Mouse (Mus musculus) 416B (cell line): ENCODE measurements around the gene Mea1.

Source experiments
- DNase-seq: peaks from one replicate; pipeline ENCODE4 v3.0.0; 2011; ENCODE audit warnings: low read depth

The Mea1 gene

DNA sequence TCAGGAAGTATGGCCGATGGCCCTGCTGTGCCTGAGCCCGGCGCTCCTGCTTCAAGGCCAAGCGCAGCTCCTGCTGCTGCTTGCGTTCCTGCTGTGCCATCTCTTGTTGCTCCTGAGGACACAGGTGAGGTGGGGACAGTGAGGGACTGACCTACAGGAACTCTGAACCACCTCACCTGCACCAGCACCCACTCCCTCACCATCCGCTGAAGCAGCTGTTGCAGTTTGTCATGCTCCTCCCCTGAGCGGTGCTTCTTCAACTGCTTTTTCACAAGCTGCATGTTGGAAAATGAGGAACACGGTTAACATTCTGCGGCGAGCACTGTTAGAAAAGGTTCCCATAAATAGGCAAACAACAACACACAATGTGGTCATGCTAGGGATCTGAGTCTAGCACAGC is 8.7 kb upstream of the Mea1 start:
- DNase-seq = no peak

DNA sequence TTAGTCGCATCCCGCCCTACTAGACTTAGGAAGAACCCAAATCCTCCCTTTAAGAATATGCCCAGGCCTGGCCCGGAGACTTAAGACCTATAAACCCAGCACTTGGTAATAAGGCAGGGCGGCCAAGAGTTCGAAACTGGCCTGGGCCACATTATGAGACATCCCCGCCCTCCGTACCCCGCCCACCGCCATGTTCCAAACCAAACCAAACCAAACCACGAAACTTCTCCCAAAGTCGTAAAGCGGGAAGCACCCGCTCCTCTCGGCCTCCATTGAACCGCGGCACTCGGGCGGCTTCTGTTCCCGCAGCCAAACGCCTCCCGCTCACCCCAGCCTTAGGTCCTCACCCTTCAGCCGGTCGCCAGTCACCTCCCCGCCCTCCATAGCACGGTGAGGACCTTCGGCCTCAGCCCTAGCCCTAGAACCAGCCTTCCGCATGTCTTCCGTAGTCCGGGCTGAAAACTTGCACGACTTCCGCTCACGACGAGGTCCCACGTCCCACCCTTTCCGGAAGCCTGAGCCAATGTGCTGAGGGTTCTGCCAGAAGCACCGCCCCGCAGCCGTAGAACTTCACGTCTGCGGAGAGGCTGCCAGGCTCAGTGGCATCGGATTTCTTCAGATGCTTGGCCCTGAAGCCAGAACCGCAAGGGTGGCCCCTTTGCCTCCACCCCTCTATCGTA is 4.6 kb upstream of the Mea1 start, which contains the start of gene Rrp36:
Gene Rrp36 (minus strand): TSS at position 503 of the 680 bp plus-strand sequence.
- DNase-seq = peak; percentile 98

DNA sequence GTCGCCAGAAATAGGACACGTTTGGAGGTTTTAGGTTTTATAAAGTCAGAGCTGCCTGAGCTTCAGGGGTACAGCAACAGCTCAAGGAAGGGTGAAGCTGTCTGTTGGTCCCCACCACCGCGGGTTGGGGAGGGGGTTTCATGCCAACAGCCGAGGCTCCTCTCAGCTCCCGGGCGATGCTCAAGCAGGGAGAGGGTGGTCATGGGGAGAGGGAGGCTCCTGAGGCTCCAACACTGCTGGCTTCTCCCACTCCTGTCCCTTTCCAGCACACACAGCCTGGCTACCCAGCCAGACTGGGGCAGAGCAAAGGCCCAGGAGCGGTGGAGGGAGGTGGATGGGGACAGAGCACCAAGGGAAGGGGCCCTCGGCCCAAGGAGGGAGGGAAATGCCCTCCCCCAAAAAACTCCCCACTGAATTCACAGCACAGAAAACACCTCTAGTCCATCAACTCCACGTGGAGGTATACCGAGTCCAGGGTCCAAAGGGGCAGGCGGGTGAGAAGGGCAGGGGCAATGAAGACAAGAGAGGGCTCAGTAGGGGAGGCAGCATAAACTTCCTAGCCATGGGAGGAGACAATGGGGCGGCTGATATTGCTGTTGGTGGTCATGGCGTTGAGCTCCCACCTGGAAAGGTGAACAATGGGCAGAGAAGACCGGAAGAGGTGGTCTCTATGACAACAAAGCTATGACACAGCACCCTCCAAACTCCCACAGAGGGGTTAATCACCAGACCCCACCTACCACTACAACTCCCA is 3.9 kb upstream of the Mea1 start:
- no peak for DNase-seq

DNA sequence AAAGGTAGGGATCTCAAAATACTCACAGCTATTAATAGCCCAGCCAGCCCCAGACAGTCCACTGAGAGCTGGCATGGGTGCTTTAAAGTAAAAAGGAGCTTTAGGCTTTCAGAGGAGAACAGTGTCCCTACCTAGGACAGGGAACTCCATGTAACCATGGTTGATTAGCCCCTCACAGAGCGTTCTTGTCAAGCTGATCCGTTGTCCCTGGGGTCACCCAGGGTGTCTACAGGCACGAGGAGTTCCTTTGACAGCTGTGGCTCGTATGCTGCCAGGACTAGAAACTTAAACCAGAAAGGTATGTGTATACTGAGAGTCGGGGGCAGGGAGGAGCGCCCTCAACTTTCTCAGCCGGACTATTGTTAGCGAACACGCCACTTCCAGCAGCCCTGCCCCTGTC is 318 bp downstream of the Mea1 start:
- no peak for DNase-seq

DNA sequence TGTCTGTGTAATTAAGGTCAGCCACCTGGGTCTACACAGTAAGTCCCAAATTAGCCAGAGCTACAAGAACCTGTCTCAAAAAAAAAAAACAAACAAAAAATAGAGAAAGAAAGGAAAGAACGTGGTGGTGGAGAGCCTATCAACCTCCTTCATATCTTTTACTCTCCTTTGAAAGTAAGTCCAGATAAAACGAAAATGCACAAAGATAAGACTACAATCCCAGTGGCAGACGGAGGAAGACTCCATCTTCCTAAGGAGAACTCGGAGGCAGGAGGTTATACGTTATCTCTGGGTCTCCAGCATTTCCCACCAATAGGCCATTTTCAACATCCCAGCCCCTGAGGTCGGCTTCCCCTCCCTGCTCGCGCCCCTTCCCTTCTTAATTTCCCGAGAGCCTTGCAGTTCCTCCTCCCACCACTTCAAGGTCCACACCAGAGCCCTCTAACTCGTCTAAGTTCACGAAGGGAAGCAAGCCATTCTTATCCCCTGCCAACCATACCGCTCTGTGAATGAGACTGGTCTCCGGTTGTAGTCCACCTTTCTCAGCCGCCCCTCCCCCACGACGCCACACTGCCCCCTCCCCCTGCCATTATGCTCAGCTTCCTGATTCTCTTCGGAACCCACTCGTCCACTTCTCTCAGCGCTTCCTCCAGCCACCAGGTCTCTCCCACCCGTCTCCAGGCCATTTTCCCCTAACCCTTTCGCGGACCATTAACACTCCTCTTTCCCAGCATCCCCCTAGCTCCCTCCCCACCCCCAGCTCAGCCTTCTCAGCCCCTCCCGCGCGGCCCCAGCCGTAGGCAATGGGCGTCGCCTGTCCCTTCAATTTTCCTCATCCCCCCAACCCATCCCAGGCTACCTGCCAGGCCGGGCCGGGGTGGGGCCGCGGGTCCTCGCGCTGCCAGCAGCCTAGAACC is 1.5 kb downstream of the Mea1 start:
- DNase-seq = peak; percentile 62

DNA sequence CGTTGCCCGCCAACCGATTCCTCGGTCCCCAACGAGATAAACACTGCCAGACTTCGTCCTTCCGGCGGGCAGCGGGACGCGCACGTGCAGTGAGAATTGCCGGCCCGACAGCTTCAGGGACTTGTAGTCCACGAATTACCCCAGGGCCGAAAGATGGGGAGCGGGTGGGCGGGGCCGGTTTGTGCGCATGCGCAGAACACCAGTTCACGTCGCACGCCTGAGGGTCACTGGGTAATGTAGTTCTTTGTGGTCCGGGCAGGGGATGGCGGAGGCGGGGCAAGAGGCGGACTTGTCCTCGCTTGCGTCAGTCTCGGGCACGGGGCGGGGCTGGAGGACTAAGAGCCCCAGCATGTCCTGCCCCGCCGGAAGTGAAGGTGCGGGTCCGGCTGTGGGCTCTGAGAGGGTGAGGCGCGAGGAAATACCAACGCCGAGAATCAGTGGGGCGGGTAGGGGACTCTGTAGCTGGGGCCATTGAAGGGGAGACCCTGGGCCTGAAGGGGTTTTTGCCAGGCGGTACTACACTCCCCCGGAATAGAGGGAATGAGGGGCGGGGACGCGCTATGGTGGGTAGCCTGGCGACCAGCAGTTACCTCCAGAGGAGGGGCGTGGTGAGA is 2.3 kb downstream of the Mea1 start, which contains the start of gene Klhdc3:
Gene Klhdc3 (minus strand): TSS at position 155 of the 614 bp plus-strand sequence.
- peak; percentile 100 for DNase-seq

DNA sequence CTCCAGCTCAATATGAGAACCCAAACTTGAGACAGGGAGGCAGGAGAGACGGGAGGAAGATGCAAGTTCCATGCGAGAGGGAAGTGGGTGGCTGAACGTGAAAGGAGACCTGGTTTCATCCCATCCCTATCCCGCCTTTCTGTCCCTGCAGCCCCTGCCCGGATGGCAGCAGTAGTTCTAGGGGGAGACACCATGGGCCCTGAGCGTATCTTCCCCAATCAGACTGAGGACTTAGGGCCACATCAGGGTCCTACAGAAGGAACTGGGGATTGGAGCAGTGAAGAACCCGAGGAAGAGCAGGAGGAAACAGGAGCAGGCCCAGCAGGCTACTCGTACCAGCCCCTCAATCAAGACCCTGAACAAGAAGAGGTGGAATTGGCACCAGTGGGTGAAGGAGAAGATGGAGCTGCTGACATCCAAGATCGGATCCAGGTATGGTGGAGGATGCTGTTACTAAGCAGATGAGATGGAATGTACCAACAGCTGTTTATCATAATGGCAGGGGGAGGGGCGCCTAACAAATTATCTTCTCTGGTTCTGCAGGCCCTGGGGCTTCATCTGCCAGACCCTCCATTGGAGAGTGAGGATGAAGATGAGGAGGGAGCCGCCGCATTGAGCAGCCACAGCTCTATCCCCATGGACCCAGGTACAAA is 3.0 kb downstream of the Mea1 start:
- DNase-seq = no peak

DNA sequence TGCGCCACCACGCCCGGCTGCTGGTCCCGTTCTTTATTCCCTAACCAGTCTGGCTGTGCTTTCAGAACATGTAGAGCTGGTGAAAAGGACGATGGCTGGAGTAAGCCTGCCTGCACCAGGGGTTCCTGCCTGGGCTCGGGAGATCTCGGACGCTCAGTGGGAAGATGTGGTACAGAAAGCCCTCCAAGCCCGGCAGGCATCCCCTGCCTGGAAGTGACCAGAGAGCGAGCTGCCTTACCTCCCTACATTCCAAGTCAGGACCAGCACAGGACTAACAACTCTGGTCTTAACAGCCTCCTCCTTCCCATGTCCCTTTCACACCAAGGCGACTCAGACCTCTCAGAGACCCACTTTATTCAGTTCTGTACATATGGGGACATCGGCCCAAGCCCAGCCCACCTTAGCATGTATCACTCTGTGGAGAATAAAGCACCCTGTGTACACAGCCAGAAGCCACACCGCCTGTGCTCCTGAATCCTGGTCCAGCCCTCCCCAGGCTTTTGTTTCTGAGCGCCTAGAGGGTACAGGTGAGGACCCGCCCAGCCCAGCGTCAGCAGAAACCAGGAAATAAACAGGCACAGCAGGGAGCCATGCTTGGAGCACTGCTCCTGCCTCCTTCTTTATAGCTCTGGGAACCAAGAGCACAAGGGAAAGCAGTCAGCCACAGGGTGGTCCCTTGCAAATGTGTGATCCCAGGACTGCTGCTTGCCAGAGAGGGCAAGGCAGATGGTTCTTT is 4.2 kb downstream of the Mea1 start:
- no peak for DNase-seq

DNA sequence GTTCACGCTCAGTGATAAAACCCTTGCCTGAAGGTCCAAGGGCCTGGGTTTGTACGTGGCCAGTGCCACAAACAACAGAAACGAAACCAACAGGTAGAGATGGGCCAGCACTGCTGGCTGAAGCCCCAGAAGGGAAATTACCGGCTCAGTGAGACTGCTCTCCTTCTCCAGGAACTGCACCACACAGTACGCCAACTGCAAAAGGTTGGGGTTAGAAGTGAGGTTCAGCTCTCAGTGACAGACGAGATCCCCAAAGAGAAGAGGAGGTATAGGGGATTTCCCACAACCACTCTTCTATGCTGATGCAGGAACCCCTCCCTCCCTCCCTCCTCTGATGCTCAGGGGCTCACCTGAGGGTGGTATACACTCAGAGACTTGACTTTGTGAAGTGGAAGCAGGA is 7.3 kb downstream of the Mea1 start:
- DNase-seq = no peak

DNA sequence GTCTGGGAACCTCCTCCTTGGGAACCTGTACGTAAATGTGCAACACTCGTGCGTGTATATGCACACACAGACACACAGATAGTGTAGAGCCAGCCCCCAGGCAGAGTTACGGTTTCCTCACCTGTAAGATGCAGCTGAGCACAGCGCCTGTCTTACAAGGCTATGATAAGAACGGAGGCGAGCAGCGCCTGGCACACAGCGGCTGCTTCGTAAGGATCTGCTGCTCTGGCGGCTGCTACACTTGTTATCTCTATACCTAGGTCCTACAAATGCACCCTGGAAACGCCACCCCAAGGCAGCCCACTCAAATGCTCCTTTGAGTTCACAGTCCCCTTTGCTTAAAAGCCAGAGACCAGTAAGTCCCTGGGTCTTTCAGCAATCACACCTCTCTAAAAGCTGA is 12.1 kb downstream of the Mea1 start:
- no peak for DNase-seq

DNA sequence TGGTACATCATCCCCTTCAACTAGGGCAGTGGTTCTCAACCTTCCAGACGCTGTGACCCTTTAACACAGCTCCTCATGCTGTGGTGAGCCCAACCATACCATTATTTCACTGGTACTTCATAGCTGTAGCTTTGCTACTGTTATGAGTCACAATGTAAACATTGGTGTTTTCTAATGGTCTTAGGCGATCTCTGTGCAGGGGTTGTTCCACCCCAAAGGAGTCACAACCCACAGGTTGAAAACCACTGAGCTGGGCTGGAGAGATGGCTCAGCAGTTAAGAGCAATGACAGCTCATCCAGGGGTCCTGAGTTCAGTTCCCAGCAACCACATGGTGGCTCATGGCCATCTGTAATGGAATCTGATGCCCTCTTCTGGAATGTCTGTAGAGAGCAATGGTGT is 12.8 kb downstream of the Mea1 start:
- peak; percentile 83 for DNase-seq

DNA sequence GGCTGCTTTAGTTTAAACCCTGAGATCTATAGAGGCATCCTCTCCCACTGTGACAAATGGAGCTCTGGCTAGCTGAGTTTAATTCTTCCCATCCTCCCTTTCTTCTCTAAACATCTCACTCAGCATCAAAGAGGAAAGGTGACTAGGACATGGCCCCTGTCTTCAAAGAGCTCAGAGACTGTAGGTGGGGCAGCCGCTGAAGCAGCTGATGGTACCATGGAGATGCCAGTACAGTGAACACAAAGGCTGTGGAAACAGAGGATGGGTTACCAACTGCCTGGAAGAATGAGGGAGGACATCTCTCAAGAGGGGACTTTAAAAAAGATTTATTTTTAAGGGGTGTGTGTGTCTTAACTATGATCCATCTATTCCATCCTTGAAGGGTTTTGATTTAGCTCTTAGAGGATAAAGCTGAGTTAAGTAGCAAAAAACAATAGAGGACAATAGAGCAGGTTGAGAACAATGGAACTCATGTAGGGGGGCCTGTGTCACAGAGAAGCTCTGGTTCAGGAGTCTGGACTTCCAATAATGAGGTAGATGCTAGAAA is 16.0 kb downstream of the Mea1 start:
- no peak for DNase-seq

DNA sequence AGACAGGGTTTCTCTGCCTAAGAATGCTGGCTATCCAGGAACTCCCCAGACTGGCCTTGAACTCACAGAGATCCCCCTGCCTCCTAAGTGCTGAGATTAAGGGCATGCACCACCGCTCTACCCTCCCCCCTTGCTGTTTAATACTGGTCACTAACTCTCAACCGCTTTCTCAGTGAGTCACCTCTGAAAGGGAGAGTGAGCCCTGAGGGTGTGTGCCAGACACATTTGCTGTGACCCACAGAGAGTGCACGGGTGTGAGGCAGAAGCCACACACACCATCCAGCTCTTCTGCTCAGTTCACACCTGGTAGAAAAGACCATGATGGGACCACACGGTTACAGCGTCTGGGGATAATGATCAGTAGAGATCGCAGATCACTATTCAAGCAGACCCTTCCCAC is 19.9 kb downstream of the Mea1 start:
- no peak for DNase-seq

DNA sequence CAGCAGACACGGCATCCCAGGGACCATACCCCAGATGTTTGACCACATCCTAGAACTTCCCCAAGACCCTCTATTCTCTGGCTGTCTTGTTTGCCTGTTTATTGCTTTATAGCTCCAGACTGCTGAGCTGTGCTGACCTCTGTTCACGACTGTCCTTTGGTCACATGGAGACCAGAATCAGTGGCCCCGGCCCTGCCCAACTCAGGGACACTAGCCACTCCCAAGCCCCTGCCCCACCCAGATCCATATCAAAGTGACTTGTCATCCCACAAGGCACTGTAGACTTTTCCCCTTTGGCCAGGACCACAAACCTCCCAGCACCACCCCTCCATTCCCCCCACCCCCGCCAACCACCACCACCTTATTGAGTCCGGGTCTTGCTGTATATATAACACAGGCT is 20.7 kb downstream of the Mea1 start:
- DNase-seq = no peak

DNA sequence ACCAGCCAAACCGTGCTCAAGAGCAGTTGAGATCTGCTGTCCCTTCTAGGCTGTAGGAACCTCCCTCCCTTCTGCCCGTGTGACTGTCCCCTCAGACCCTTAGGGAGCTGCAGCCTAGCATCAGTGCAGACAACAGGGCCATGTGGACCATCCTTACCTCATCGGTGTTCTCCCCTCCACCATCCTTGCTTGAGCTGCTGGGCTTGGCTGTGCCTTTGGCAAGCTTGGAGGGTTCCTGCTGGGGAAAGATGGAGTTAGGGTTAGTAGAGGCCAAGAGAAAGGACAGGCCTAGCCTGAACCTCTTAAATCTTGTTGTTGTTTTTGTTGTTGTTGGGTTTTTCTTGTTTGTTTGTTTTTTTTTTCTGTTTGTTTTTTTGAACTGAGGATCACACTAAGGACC is 21.3 kb downstream of the Mea1 start:
- no peak for DNase-seq

DNA sequence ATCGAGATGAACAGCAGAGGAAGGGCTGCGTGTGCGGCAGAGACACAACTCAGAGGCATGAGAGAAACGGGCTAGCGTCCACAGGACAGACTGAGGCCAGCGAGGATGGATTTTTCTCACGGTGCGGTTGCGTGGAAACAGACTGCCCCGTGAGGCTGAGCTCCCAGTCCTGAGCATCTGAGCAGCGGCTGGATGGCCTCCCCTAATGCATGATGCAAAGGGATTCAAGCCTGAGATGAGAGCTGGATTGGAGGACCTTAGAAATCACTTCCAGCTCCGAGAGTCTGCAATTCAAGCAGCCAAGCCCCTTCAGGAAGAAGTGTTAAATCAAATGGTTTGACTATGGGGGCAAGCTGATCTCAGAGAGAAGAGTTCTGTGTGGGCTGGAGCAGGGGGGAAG is 22.9 kb downstream of the Mea1 start:
- no peak for DNase-seq

DNA sequence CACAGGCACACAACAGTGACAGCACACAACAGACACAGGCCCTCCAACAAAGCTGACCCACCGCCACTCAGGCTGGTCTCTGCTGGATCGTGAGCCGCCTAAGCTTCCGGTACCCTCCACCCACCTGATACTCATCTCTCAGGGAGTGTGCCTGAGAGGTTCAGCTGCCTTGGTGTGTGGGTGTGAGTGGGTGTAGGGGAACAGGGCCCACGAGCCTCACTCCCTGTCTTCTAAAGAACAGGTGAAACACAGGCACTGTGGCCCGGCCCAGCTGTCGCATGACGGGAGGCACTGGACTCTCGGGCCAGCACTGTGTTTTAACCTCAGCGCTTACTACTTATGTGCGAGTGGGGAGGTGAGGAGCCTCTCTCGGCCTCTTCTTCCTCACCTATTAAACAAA is 23.5 kb downstream of the Mea1 start:
- no peak for DNase-seq

DNA sequence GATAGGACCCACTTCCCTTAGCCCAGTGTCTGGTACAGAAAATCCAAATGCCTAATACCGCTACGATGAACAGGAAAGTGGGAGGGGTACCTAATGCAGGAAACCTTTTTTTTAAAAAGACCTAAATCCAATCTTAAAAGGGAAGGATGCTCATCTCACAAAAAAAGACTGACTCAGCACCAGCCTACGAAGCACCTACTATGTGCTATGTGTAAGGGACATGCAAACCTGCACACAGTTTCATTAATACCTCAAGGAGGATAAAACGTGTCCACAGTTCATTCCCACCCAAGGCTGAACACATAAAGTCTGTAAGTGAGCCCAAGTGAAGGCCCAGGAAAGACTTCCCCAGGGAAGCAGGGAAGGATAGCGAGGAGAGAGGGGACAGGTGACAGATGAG is 23.9 kb downstream of the Mea1 start:
- DNase-seq = no peak

DNA sequence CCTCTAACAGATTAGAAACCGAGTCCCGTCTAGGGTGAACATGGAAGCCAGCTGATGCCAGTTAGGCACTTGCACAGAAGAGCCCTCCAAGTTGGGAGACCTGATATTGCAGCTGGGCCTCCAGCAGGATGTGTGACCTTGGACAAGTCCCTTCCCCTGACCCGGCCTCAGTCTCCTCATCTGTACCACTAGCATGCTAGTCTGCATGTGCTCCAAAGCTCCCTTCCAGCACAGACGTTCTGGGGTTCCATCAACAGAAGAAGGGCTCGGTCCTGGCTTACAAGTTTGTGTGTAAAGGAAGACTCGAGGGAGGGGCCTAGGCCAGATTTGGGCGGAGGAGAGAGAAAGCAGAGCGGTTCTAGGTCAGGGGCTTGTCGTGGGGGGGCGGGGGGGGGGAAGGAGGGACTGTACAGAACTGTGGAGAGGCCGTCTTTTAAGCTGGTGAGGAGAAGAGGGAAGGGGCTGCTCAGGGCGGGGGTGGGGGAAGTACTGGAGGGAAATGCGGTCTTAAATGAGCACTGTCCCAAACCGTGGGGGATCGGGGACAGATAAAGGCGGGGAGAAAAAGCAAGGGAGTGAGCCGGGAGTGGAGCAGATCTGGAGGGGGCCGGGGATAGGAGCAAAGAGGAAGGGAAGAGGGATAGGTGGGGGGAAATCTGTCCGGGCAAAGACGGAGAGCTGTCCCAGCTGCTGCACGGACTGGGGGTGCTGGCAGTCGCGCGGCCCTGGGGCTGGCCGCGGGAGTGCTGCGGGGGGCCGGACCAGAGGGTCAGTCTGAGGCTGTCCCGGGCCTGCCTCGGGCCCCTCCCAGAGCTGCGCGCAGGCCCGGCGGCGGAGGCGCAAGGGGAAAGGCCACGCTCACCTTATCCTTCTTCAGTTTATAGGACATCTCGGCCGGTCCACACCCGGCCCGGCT is 25.6 kb downstream of the Mea1 start:
- DNase-seq = no peak
